Mouse (Mus musculus) forebrain, embryonic 11.5 days (tissue): ENCODE measurements at regions not wholly inside any gene's neighbourhood (a gene's known extent, or its start where the extent isn't known, plus 50 kb on each side); places are given as distances from the start of the nearest gene placed in this dataset.

ENCODE experiments used
- ATAC-seq: fragments of 200-750 bp; cut with Nextera tagmentation; replicated peaks from 2 replicates; pipeline ENCODE4 v1.8.0; 2017; ENCODE audit warnings: moderate TSS enrichment; ENCODE audit not compliant: low FRiP score
- DNase-seq: peaks from one replicate; pipeline ENCODE4 v3.0.0-alpha.2; 2017; ENCODE audit warnings: low spot score
- H3K27ac ChIP-seq: fragments of 300-500 bp; sonication (generic); 2 replicates; pipeline ENCODE4 v1.5.1; 2014; ENCODE audit warnings: low read depth, low read length
- H3K27me3 ChIP-seq: fragments of 300-500 bp; sonication (generic); 2 replicates; pipeline ENCODE4 v1.6.1; 2014; ENCODE audit warnings: mild to moderate bottlenecking, low read length, mixed read lengths; ENCODE audit not compliant: control insufficient read depth, insufficient read depth
- H3K36me3 ChIP-seq: fragments of 300-500 bp; sonication (generic); 2 replicates; pipeline ENCODE4 v1.6.1; 2014; ENCODE audit warnings: mild to moderate bottlenecking, low read length, moderate library complexity, mixed read lengths; ENCODE audit not compliant: control insufficient read depth, insufficient read depth
- H3K4me1 ChIP-seq: fragments of 300-500 bp; sonication (generic); replicated peaks from 2 replicates; pipeline ENCODE4 v1.6.1; 2014; ENCODE audit warnings: low read length, mixed read lengths; ENCODE audit not compliant: control insufficient read depth, insufficient read depth
- H3K4me2 ChIP-seq: fragments of 300-500 bp; sonication (generic); 2 replicates; pipeline ENCODE4 v1.6.1; 2014; ENCODE audit warnings: low read depth, mild to moderate bottlenecking, low read length, moderate library complexity, mixed read lengths; ENCODE audit not compliant: severe bottlenecking
- H3K4me3 ChIP-seq: fragments of 300-500 bp; sonication (generic); 2 replicates; pipeline ENCODE4 v1.5.1; 2014; ENCODE audit warnings: low read depth, low read length
- H3K9ac ChIP-seq: fragments of 300-500 bp; sonication (generic); 2 replicates; pipeline ENCODE4 v1.6.1; 2014; ENCODE audit warnings: low read length
- H3K9me3 ChIP-seq: fragments of 300-500 bp; sonication (generic); 2 replicates; pipeline ENCODE4 v1.6.1; 2016; ENCODE audit warnings: low read length, mixed read lengths; ENCODE audit not compliant: control insufficient read depth
- WGBS: fragments of 180-500 bp; shearing (Covaris S2); extraction: QIAGEN DNeasy Blood & Tissue Kit; methylation state at CpG from one replicate; pipeline ENCODE4 v1.1.7; 2014; 5-methylcytosine and 5-hydroxymethylcytosine counted together

- H3K27ac ChIP-seq: no peak overlapping the region
- no peaks in the 10 kb centered on the region for H3K4me1 ChIP-seq
- 88% methylated on average over 9 of the region's 9 CpGs for WGBS
- H3K9me3 ChIP-seq: no peaks in the 10 kb centered on the region
- no peaks in the 10 kb centered on the region for H3K36me3 ChIP-seq
- no peak for ATAC-seq
- H3K27me3 ChIP-seq: no peaks in the 10 kb centered on the region
- DNase-seq: no peak
- H3K4me3 ChIP-seq: no peak overlapping the region
- H3K9ac ChIP-seq: no peak overlapping the region
- no peak overlapping the region for H3K4me2 ChIP-seq
These were observed 196.5 kb downstream of the Stim2 start for GRCm38 (mm10) chr5:54194846-54195245.

DNA sequence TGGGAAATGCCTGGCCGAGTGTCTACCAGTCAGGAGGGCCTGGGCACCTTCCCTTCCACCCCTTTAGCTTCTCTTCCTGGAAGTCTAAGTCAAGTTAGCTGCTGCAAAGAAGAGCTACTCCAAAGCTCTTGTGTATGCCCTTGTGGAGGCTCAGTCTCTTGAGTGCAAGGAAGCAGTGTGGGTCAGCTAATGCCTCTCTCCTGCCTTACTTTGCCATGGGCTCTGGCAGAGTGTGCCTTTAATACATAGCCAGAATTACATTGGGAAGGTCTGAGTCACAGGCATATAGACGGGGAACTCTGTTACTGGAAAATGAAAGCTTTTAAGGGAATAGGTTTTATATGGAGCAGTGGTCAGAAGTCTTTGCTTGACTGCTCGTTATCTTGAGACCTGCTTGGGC is 201.7 kb downstream of the Stim2 start:
- no peak overlapping the region for H3K4me3 ChIP-seq
- no peak for DNase-seq
- no peak overlapping the region for H3K4me2 ChIP-seq
- no peak overlapping the region for H3K9ac ChIP-seq
- WGBS: 48% methylated on average over 3 of the region's 3 CpGs
- H3K36me3 ChIP-seq: no peaks in the 10 kb centered on the region
- H3K27ac ChIP-seq: no peak overlapping the region
- no peaks in the 10 kb centered on the region for H3K9me3 ChIP-seq
- no peaks in the 10 kb centered on the region for H3K27me3 ChIP-seq
- no peaks in the 10 kb centered on the region for H3K4me1 ChIP-seq
- no peak for ATAC-seq

- DNase-seq: no peak
- WGBS: 74% methylated on average over 5 of the region's 5 CpGs
- Histone ChIP-seq H3K4me3 (no peak overlapping the region), H3K4me2 (no peak overlapping the region), H3K36me3 (no peaks in the 10 kb centered on the region), H3K9me3 (no peaks in the 10 kb centered on the region), H3K27me3 (no peaks in the 10 kb centered on the region), H3K9ac (no peak overlapping the region), H3K27ac (no peak overlapping the region), H3K4me1 (no peaks in the 10 kb centered on the region)
- ATAC-seq: no peak
These were observed 202.3 kb downstream of the Stim2 start for GRCm38 (mm10) chr5:54200587-54200986.

DNA sequence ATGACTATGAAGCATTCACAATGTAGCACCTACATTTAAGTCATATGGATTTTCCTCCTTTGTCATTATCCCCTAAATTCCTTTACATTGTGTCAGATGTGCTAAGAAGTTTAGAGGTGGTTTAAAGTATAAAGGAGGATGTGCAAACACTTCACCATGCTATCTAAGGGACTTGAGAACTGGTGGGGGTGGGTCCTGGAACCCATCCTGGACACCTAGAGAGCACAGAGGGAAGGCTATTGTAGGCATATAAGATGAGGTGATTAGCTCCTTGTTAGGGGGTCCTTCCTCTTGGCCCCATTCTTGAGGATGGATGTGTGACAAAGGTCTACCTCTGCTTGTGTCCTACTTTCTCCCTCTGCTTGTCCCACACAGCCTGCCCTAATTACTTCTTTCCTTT is 213.2 kb downstream of the Stim2 start:
- H3K4me2 ChIP-seq: no peak overlapping the region
- no peak for DNase-seq
- no peaks in the 10 kb centered on the region for H3K9me3 ChIP-seq
- H3K36me3 ChIP-seq: no peaks in the 10 kb centered on the region
- no peak overlapping the region for H3K4me3 ChIP-seq
- H3K27me3 ChIP-seq: no peaks in the 10 kb centered on the region
- H3K4me1 ChIP-seq: no peaks in the 10 kb centered on the region
- no peak overlapping the region for H3K9ac ChIP-seq
- H3K27ac ChIP-seq: no peak overlapping the region
- ATAC-seq: no peak

- Histone ChIP-seq H3K4me1 (no peaks in the 10 kb centered on the region), H3K9ac (no peak overlapping the region), H3K9me3 (no peaks in the 10 kb centered on the region), H3K4me2 (no peak overlapping the region), H3K36me3 (no peaks in the 10 kb centered on the region), H3K27ac (no peak overlapping the region), H3K27me3 (no peaks in the 10 kb centered on the region), H3K4me3 (no peak overlapping the region)
- ATAC-seq: no peak
- WGBS: 69% methylated on average over 5 of the region's 5 CpGs
- DNase-seq: no peak
These were observed 213.8 kb downstream of the Stim2 start for GRCm38 (mm10) chr5:54212038-54212589.

DNA sequence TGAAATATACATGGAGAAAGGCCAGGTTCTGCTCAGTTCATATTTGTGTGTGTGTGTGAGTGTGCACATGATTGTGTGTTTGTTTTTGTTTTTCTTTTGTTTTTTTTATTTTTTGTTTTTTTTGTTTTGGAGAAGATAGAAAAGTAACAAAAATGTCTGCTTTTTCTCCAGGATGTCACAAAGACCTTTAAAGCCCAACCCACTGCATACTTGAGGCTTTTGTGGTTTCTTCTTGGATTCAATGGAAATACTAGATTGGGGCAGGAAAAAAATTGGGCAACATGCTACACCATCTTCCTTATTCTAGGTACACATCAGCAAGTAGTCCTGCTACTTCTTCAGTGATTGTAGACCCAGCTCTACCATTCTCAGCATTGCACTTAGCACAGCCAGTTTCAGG is 226.7 kb downstream of the Stim2 start:
- H3K9ac ChIP-seq: no peak overlapping the region
- H3K27ac ChIP-seq: no peak overlapping the region
- no peak overlapping the region for H3K4me2 ChIP-seq
- H3K4me3 ChIP-seq: no peak overlapping the region
- no peaks in the 10 kb centered on the region for H3K36me3 ChIP-seq
- ATAC-seq (no peak), DNase-seq (no peak)
- H3K4me1 ChIP-seq: no peaks in the 10 kb centered on the region
- no peaks in the 10 kb centered on the region for H3K27me3 ChIP-seq
- H3K9me3 ChIP-seq: no peaks in the 10 kb centered on the region

GRCm38 (mm10) chr5:54234580-54234979 is 236.3 kb downstream of the Stim2 start:
- Histone ChIP-seq H3K27ac (no peak overlapping the region), H3K9me3 (no peaks in the 10 kb centered on the region), H3K4me2 (no peak overlapping the region), H3K9ac (no peak overlapping the region), H3K4me3 (no peak overlapping the region), H3K27me3 (no peaks in the 10 kb centered on the region), H3K4me1 (no peaks in the 10 kb centered on the region), H3K36me3 (no peaks in the 10 kb centered on the region)
- WGBS: 80% methylated on average over 1 of the region's 1 CpGs
- ATAC-seq (no peak), DNase-seq (no peak)

- H3K27me3 ChIP-seq: no peaks in the 10 kb centered on the region
- H3K9me3 ChIP-seq: no peaks in the 10 kb centered on the region
- H3K4me2 ChIP-seq: no peak overlapping the region
- ATAC-seq: no peak
- no peak for DNase-seq
- H3K4me3 ChIP-seq: no peak overlapping the region
- H3K4me1 ChIP-seq: no peaks in the 10 kb centered on the region
- no peak overlapping the region for H3K27ac ChIP-seq
- H3K36me3 ChIP-seq: no peaks in the 10 kb centered on the region
- H3K9ac ChIP-seq: no peak overlapping the region
- WGBS: 56% methylated on average over 6 of the region's 6 CpGs
These were observed 236.9 kb downstream of the Stim2 start for GRCm38 (mm10) chr5:54235226-54235625.

DNA sequence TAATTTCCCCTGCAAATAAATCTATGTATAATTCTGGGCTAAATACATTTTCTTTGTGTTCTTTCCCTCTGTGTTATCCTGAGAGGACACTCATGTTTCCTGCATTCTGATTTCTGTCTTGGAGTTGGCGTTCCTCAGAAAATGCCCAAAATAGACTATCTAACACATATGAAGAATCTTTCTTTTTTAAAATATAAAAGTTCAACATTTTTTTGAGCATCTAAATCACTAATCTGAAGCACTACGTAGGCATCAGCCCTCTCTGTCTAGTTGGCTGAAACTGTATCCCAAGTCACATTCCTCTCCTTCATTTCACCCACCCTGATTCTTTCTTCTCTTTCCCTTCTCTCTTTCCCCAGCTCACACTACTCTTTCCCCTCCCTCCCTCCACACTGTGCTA is 238.9 kb downstream of the Stim2 start:
- Histone ChIP-seq H3K4me1 (no peaks in the 10 kb centered on the region), H3K9ac (no peak overlapping the region), H3K9me3 (no peaks in the 10 kb centered on the region), H3K27me3 (no peaks in the 10 kb centered on the region), H3K27ac (no peak overlapping the region), H3K4me3 (no peak overlapping the region), H3K36me3 (no peaks in the 10 kb centered on the region), H3K4me2 (no peak overlapping the region)
- 86% methylated on average over 2 of the region's 2 CpGs for WGBS
- DNase-seq: no peak
- ATAC-seq: no peak
